28 mouse cellular contexts compared by ENCODE assay signal in the genomic region with DNA sequence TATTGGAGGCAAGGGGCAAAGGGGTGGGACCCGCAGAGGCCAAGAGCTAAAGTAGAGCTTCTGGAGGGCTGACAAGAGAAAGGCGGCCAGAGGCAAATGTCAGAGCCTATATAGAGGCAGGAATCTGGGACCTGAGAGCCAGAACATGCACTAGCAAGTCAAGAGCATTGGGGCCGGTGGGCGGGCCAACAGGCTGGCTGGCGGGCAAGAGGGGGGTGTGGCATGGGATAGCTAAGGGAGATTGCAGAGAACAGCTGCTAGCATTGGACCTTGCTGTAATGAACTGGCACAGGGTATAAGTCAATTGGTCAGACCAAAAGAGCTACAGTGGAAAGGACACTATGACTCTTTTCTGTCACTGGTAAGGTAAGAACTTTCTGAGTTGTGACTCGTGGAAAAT. TPM values are rescaled to one million over a fixed set of nuclear protein-coding genes. Genes with fewer than 3 reads are reported as not detected.
DNase-seq lines count a peak whose midpoint lies in the region; ATAC-seq and TF ChIP-seq lines count a peak whose summit lies in the region.
"Had no signal": no experiment of that assay in that cellular context is flagged by ENCODE, and none has a peak within 500 bp of the region (broad histone marks: within the 10 kb centered on the region; RNA-seq: fewer than 3 reads in every experiment).

No protein-coding gene starts in this region.

- H3K9me3 ChIP-seq in heart, embryonic 12.5 days (replicated peaks): no peaks in the 10 kb centered on the region
- H3K9me3 ChIP-seq: embryonic facial prominence, embryonic 10.5 days; embryonic facial prominence, embryonic 13.5 days; forebrain, embryonic 12.5 days; forebrain, embryonic 15.5 days; G1E; heart, embryonic 13.5 days had no signal

- intact Hi-C loops in gastrocnemius, adult 2 months (cut with DNase I): loop anchor here (10.0 kb wide), 1 partner anchor 567 kb away; no protein-coding TSS in a partner anchor

- peak; percentile 28 to 55 for DNase-seq in cerebellum, postnatal 10 days
- DNase-seq in cerebellum, adult 11 months: no peak
- peak; percentile 72 for DNase-seq in gastrocnemius, adult 2 months
- peak; percentile 47 for DNase-seq in gastrocnemius, postnatal 25 days
- no peak for DNase-seq in liver
- no peak for DNase-seq in Muller cell, postnatal 12 days (ENCODE audit: inconsistent ontology term)
- DNase-seq: adrenal gland, adult 2 months; adrenal gland, postnatal 36 days; B cell, adult 2 months; cerebellum, adult 2 months; cerebellum, adult 9-11 months; cerebellum, postnatal 36 days; embryo, embryonic 11 days; heart, adult 18-20 months; heart, postnatal 14 days; heart, postnatal 4 days had no signal

- H3K9ac ChIP-seq in heart, embryonic 12.5 days: no peak overlapping the region
- H3K9ac ChIP-seq: embryonic facial prominence, embryonic 13.5 days; forebrain, embryonic 12.5 days; forebrain, embryonic 15.5 days; heart, embryonic 13.5 days; hindbrain, embryonic 14.5 days had no signal

- no peak for ATAC-seq in heart, embryonic 12.5 days (ENCODE audit: insufficient number of reproducible peaks, low FRiP score)
- ATAC-seq: forebrain, embryonic 15.5 days; hindbrain, postnatal 0 days; intestine, postnatal 0 days had no signal

- H3K27ac ChIP-seq in gastrocnemius, adult 2 months: peak overlapping the region; percentile 62
- H3K27ac ChIP-seq in heart, embryonic 12.5 days (ENCODE audit: poor library complexity, severe bottlenecking): no peak overlapping the region
- H3K27ac ChIP-seq: embryonic facial prominence, embryonic 10.5 days; embryonic facial prominence, embryonic 13.5 days; forebrain, embryonic 12.5 days; forebrain, embryonic 15.5 days; heart, embryonic 13.5 days; hindbrain, embryonic 14.5 days; hindbrain, postnatal 0 days had no signal

- H3K36me3 ChIP-seq in heart, embryonic 12.5 days: no peaks in the 10 kb centered on the region
- H3K36me3 ChIP-seq: embryonic facial prominence, embryonic 10.5 days; embryonic facial prominence, embryonic 13.5 days; forebrain, embryonic 12.5 days; forebrain, embryonic 15.5 days; G1E; heart, embryonic 13.5 days had no signal

- TF ChIP-seq CTCF in gastrocnemius, adult 2 months (IDR thresholded peaks at IDR 0.05): no peak

- H3K4me1 ChIP-seq in heart, embryonic 12.5 days (replicated peaks): no peaks in the 10 kb centered on the region
- H3K4me1 ChIP-seq: embryonic facial prominence, embryonic 10.5 days; embryonic facial prominence, embryonic 13.5 days; forebrain, embryonic 12.5 days; forebrain, embryonic 15.5 days; heart, embryonic 13.5 days had no signal

- 60% methylated on average over 6 of the region's 6 CpGs for WGBS in heart, embryonic 12.5 days

- peaks cover 34% of the 10 kb centered on the region for H3K27me3 ChIP-seq in heart, embryonic 12.5 days (replicated peaks)
- H3K27me3 ChIP-seq: CH12.LX; forebrain, embryonic 15.5 days had no signal

- no peak overlapping the region for H3K4me3 ChIP-seq in gastrocnemius, adult 2 months
- H3K4me3 ChIP-seq in heart, embryonic 12.5 days: no peak overlapping the region
- H3K4me3 ChIP-seq: embryonic facial prominence, embryonic 10.5 days; embryonic facial prominence, embryonic 13.5 days; erythroblast, embryonic 14.5 days; forebrain, embryonic 12.5 days; forebrain, embryonic 15.5 days; heart, embryonic 13.5 days had no signal

- H3K4me2 ChIP-seq in heart, embryonic 12.5 days: no peak overlapping the region
- H3K4me2 ChIP-seq: embryonic facial prominence, embryonic 13.5 days; forebrain, embryonic 12.5 days; forebrain, embryonic 15.5 days; heart, embryonic 13.5 days; hindbrain, embryonic 14.5 days had no signal

RNA-seq across cellular contexts. Expression of a gene that starts 1.8 kb away (rescaled TPM):
- total RNA-seq in gastrocnemius, adult 2 months (2021): under 1 TPM; 0.10 to 0.36 TPM
- under 1 TPM; 0.13 to 0.31 TPM for total RNA-seq in gastrocnemius, postnatal 25 days (2021)
- 0.04 TPM in 2 replicates for polyA plus RNA-seq in heart, embryonic 12.5 days (2016; fragmentation: Nextera tagmentation; extraction: Ambion mirVana)
- total RNA-seq: G1E had no signal
- polyA plus RNA-seq: erythroblast, embryonic 14.5 days; G1E; heart, embryonic 13.5 days had no signal

Comparison
In these comparisons a context has a peak if more than half of its experiments do, and no peak if none do; other contexts are left out.
1. DNase-seq: peak in cerebellum, postnatal 10 days (2 of 2), gastrocnemius, adult 2 months (single experiment) and gastrocnemius, postnatal 25 days (single experiment); none in cerebellum, adult 11 months (single experiment), liver (single experiment) and Muller cell, postnatal 12 days (single experiment).